Mouse (Mus musculus): ENCODE data around the gene Tex12.

Tex12 gene

DNA sequence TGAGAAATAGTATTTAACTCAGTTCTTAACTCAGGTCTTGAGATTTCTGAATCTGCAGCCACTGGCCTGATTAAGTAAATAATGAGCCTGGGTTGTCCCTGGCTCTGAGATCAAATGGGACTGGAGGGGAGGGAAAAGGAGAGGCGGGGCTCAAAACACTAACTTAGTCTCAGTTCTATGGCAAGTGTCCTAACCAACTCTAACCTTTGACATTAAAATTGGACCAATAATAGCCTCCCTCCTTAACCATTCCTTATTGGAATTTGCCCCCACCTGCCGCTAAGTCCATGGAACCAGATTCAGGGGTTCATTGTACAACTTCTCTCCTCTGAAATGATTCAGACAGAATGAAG is 6.1 kb downstream of the Tex12 start, which contains the start of gene Bco2:
TSS of gene Bco2 (minus strand) at position 88 of the 353 bp plus-strand sequence.
- DNase-seq (ENCODE audit: low spot score) = no peak

DNA sequence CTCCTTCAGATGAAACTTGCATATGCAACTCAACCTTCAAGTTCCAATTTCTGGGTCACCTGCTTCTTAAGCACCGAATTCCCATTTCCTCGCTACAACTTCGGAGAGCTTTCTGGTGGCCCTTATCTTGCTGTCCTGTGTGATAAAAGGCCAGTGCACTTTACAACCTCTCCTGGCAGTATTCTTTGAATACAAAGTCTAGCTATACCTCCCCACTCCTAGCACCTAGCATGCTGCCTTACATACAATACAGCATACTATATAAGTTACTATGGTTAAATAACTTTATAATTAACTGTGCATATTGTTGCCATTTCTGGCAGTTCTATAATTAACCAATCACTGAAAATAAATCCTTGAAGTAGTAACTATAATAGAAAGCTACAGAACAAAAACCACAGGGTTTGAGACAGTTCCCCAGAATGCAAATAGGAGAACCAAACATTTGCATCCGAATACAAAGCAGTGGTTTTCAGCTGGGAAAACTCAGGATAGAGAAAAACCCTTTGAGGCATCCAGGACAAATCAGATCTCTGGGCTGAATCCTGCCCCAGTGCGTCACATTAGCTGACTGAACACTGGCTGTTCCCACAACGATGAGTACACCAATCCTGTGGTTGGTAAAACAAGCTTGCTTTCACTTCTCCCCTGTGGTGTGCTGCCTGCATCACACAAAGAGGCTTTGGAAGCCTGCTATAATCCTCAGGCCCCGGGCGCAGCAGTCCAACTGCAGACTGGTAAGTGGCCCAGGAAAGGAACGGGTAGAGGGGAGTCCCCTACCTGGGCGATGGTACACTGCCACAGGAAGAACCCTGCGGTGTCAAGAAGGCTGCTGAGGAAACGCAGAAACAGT is 6.7 kb downstream of the Tex12 start, which contains the start of gene Il18:
TSS of gene Il18 (plus strand) at position 587 of the 853 bp plus-strand sequence.
- no peak for DNase-seq (ENCODE audit: low spot score)

DNA sequence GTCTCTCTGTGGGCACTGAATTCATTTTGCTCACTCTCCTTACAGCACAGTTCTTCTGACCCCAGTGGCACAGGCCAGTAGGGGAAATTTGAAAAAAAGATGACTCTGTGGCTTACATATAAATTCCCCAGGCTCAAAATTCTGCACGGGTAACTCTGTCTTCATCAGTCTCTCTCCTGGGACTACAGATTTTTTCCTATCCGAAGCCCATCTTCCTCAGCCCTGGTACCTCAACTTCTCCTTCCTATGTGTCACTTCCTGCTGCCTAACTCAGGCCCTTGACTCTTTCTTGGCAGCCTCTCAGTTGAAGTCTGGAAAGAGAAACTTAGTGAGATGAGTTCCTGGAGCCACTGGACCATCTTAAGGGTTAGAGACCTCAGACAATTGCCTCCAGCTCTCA is 7.6 kb downstream of the Tex12 start:
- DNase-seq (ENCODE audit: low spot score) = no peak

DNA sequence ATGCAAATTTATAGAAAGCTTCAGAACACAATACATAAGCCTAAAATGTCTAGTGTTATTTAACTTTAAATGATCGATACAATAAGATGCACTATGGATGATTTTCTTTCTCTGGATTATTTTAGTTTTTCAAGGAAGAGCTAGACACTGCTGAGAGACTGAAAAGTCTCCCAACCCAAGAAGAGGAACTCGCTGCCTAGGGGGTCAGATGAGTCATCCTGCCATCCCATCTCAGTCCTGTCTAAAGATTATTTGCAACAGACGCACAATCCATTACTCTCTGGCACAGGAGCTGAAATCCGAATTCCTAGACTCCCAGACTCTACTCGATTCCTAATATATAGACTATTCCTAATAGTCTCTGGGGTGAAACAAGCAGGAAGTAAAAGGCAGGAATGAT is 8.9 kb downstream of the Tex12 start:
- DNase-seq (ENCODE audit: low spot score) = no peak

DNA sequence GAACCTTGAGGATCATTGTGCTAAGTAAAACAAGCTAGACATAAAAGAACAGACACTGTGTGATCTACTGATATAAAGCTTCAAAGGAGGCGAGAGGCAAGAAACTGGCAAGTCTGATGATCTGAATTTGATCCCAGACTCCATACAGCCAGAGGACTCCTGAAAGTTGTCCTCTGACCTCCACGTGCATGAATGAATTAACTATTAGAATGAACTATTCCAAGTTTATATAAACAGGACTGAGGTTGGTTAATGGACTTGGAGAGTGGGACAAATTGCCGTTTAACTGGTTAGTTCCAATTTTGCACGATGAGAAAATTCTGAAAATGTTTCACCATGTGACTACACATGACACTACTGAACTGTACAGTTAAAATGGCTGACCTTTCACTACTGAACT is 12.2 kb downstream of the Tex12 start:
- DNase-seq (ENCODE audit: low spot score) = no peak

DNA sequence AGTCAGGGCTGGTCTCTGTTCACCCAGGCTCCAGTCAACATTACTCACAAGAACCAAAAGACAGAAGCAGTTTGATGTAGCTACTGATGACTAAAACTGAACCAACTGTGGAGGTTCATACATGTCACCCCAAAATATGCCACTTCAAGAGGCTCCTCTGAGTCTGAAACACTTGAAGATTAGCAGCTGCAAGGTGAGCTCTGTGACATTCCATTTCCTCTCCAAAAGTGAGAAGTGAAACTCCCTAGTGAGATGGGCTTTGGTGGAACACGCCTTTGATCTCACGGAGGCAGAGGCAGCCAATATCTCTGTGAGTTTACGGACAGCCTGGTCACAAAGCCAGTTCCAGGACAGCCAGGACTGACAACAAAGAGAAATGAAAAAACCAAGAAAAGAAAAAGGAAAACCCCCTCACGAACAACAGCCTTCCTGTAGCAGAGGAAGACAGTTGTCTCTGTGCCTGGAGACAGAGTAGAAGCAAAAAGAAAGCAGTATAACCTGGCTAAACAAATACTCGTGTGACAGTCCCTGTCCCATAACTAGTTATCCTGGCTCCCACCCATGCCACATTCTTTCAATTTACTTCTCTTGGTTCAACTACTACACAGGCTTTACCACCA is 13.2 kb downstream of the Tex12 start:
- DNase-seq (ENCODE audit: low spot score) = no peak

DNA sequence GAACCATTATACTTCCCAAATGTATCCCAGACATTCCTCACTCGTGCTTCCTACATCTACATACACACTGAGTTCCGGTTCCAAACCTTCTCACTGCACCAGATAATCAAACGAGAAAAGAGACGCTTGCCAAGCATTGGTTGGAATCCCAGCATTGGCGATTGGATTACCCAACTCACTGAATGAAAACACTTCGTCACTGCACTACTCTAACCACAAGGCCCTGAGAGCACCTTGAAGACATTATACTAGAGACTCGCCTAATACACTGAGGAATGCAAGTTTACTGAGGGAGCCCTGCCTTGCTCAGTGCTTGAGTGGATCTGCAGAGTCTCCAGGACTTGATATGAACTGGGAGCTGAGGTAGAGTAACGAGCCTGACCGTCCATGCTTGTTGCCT is 18.7 kb downstream of the Tex12 start:
- no peak for DNase-seq (ENCODE audit: low spot score)

DNA sequence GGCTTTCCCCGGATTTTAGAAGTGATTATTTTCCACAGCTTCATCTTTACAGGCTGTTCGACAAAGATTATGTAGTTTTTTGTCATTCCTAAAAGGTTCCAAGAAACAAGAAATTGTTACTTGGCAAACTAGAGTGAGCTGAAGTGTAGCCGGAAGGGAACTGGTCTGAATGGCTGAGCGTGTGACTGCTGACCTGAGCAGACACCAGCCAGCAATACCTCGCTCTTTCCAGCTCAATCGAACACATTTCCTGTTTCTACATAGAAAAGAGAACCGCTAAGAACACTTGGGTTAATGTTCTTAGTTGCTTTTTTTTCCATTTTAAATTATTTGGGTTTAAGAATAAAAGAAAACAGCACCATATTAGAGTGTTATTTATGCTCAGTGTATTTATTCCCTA is 21.0 kb downstream of the Tex12 start:
- no peak for DNase-seq (ENCODE audit: low spot score)

DNA sequence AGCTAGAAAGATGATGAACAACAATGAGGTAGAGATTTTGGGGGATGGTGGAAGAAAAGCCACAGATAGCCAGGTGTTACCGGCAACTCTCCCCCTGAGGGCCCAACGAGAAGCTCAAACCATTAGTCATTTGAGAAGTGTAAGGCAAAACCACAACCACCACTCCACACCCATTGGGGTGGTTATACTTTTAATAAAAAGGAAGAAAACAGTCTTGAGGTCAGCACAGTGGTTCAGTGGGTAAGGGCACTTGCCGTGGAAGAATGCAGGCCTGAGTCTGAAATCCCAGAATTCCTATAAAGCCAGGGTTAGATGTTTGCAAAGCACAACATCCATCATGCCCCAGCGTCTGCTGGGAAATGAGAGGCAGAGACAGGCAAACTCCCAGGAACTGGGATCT is 23.8 kb downstream of the Tex12 start:
- no peak for DNase-seq (ENCODE audit: low spot score)

DNA sequence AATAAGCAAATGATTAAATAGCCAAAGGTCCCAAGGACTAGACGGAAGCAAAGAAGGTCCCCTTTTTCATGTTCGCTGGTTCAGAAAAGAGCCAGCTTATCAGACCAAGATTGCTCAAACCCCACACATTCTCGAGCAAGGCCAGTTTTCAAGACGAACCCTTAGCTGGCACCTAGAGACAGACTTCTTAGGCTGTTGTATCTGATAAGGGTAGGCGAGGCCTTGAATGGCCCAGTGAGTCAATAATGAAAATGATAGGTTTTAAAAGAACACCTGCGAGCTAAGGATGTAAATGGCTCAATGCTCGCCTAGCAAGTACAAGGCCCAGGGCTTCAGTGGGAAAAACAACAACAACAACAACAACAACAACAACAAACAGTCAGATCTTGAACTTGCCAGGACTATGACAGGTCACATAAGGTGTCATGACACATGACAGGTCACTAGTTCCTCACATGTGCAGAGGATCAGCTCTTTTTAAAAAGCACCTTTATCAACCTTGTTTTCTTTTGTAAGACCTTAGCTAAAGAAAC is 24.5 kb downstream of the Tex12 start:
- DNase-seq (ENCODE audit: low spot score) = no peak

DNA sequence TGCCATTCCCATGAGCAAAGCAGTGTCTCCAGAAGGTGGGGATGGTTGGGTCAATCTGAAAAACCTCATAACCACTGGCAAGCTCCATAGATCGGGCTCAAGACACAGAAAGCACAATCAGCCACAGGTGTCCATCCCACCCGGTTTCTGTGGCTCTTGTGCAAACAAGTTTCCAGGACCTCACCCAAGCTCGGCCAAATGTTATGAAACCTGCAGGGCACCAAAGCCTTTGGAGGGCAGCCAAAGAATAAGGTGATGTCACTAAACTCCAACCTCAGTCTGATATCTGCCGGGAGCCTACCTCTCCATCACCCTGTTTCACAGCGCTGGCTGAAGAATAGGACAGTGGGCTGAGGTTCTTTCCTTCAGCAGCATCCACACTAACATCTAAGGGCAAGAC is 25.2 kb downstream of the Tex12 start:
- peak; percentile 33 for DNase-seq (ENCODE audit: low spot score)

DNA sequence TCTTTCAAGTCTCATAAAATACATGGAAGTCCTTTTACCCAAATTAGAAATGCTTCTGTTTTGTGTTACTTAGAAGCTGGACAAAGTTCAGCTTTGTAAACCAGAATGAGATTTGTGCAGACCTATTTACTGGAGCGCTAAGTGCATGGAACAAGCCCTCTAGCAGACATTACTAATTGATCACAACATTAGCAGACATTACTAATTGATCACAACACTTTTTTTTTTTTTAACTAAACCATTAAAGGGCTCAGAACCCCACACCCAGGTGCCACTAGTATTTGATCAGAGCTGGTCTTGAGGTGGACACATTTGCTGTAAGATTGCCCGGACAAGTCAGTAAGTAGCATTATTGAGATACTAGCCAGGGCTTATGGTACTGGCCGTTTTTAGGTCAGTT is 27.3 kb downstream of the Tex12 start:
- DNase-seq (ENCODE audit: low spot score) = no peak

DNA sequence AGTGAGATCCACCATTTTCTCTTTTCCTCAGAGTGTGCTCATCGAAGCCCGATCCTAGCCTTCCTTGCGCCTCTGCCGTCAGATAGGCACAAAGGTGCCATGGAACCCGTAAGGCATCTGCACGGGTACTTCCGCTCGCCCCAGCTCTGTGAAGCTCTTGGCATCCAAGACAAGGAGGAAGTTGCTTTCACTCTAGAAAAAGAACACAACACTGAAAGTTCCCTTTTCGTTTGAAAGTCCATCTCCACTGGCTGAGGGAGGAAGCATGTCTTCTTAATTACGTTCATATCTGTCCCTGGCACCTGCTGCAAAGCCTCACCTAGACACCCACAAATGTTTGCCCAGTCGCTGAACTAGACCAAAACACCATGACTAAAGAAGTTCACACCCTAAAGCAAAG is 27.8 kb downstream of the Tex12 start:
- DNase-seq (ENCODE audit: low spot score) = no peak

DNA sequence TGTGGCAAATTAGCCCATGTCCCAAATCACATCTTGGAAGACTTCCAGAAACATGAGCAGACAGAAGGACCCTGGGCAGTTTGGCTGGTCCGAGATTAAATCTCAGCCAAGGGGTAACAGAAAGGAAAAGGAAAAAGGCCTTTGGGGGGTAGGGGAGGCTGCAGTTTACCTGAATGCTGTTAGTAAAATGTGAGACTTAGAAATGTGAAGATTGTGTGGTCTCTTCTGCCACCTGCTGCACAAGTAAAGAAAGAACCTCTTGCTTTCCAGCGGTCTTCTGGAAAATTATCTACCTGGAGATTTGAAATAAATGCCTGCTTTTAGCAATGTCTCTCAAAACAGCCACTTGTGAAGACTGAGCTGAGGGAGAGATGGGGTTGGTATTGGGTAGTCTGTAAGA is 30.2 kb downstream of the Tex12 start:
- no peak for DNase-seq (ENCODE audit: low spot score)

DNA sequence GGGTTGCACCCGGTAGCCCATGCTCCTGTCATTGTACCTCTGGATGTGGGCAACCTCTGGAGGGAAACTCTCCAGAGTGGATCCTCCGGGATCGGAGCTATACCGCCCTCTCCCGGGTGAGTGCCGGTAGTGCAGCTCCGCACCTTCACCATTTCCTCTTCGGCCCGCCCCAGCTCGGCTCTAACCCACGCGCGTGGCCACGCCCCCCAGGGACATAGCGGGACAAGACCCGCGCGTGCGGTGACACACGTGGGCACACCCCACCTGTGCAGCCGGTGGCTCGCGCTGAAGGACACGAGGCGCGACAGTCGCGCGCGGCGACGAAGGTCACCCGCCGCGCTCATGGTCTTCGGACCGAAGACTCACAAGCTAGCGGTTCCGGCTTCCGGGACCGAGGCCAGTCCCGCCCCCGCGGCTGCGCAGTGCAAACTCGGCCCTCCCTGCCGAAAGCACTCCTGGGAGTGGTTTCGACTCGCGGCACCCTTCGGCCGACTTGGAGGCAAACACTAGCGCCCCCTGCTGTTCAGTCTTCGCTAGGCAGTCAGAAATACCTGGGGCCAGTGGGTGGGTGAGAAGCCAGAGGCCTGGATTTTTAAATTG is 32.7 kb downstream of the Tex12 start, which contains the start of gene Pts:
TSS of gene Pts (minus strand) at position 432 of the 600 bp plus-strand sequence.
- DNase-seq (ENCODE audit: low spot score) = peak; percentile 98

DNA sequence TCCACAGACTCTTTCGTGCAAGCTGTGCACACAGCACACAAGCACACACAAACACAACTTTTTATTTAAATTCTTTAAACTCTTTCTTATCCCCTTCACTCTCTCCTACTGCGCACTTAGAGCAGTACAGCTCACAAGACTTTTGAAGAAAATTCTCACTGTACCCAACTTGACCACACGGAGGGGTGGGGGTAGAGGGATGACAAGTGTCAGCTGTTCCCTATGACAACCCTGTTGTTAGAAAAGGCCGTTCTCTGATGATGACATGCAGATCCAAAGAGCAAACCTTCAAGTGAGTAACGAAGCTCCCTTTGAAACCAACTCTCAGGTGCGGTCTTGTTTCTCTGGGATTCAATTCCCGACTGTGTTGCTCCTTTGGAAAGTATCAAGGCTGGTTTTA is 33.3 kb downstream of the Tex12 start:
- no peak for DNase-seq (ENCODE audit: low spot score)

DNA sequence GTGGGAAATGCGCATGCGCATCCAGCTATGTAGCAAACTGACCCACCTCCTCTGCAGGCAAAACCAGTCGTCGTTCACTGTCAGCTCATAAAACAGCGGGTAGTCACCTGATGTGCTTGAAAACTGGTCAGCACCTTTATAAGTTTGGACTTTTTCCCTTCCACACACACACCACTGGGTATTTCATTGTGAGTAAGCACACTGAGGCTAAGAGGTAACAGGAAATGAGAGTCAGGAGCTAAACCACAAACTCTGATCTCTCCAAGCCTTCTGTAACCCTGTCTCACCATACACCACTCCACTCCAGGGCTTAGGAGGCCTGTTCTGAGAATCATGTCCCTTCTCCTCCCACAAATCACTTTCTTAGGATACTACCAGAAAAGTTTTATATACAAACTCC is 35.5 kb downstream of the Tex12 start:
- DNase-seq (ENCODE audit: low spot score) = no peak

DNA sequence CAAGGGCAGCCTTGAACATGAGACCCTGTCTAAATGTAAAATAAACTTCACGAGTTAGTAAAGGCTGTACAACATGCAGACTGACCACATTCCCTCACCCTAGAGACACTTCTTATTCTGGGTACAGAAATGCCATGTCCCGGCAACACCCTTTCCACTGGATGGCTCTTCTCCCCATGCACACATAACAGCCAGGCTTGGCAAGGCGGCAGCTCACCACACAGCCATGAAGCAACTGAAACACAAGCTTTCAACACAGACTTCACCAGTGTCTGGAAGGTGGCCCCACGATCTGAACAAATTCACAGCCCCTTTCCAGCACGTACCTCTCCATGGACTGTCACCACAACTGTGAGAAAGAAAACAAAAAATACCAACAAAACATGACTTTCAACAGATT is 36.2 kb downstream of the Tex12 start:
- DNase-seq (ENCODE audit: low spot score) = peak; percentile 33

DNA sequence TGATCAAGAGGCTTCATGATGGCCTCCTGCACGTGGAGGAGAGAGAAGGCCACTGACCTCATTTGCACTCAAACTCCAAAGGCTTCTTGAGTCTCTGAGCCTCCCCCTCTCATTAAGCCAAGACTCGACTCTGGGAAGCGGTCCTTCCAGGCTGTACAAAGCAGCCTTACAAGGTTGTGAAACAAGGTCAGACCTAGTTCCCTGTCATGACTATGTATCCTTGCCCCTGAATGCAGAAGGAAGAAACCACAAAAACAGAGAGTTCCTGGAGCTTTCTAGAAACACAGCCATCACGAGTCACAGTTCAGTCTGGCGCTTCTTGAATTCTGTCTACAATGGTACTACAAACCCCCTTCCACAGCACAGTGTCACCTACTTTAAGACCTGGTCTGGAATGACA is 38.6 kb downstream of the Tex12 start:
- peak; percentile 30 for DNase-seq (ENCODE audit: low spot score)

DNA sequence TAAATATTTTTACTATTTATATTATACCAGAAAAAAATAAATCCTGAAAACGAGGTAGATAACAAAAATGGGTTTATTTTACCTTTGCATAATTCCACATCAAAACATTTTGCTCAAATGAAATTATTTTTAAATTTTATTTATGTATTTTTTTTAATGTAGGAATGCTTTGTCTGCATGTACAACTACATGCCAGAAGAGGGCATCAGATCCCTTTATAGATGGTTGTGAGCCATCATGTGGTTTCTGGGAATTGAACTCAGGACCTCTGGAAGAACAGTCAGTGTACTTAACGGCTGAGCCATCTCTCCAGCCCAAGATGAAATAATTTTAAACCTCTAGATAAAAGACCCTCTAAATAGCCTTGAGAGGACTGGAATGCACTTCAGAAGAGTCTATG is 39.6 kb downstream of the Tex12 start:
- no peak for DNase-seq (ENCODE audit: low spot score)

DNA sequence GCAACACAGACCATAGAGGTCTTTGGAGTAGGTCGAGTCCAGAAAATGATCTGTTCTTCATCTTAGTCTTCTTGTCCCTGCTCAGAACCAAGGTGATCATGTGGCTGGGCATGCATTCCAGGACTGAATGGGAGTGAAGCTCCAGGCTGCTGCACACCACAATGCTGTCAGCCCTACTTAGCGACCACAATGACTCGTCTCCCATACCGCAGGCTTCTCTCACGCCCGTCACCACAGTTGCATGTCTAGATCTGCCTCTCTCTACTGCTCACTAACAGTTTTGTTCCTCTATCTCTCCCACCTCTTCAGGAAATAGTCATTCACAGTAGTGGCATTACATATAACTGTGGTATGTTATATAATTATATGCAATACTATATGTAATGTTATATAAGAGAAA is 40.4 kb downstream of the Tex12 start:
- DNase-seq (ENCODE audit: low spot score) = no peak

DNA sequence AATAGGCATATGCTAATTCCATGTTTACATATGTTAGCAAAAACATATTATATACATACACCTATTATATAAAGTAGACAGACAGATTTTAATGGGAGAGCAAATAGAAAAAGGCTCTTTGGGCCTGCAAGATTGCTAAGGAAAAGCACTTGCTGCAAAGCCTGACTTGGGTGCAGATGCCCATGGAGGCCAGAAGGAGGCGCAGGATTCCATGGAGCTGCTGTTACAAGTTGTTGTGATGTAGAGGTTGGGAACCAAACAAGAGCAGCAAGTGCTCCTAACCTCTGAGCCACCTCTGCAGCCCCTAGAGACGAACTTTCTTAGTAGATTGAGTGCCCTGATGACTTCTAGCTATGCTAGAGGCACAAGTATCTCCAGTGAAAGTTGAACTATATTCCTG is 42.3 kb downstream of the Tex12 start:
- peak; percentile 47 for DNase-seq (ENCODE audit: low spot score)

DNA sequence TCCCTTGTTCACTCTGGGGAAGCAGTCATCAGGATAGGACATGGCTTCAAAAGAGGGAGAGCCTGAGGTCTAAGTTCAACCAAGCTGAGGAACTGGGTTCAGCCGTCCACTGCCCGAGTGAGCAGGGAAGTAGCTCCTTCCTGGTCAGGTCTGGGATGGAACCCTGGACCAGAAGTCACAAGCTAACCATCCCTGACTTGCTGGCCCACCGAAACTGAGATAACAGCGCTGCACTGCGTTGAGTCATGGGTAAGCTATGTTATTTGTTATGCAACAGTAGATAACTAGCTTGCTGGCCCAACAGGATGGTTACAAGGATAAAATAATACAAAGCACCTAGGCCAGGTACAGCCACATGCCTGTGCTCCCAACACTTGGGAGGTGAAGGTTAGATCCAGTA is 45.7 kb downstream of the Tex12 start:
- no peak for DNase-seq (ENCODE audit: low spot score)
